Mouse (Mus musculus): ENCODE measurements around the gene Csnk1e.

- no peak for TF ChIP-seq EP300 (IDR thresholded peaks at IDR 0.05; ENCODE audit: low read depth)
- no peak for TF ChIP-seq CTCF (IDR thresholded peaks at IDR 0.05; ENCODE audit: low read depth)
These were observed 44.7 kb upstream of the Csnk1e start for GRCm38 (mm10) chr15:79500110-79500509.
